Mouse (Mus musculus): ENCODE data around the gene Slit3. TPM values are rescaled to one million over a fixed set of nuclear protein-coding genes. Genes with fewer than 3 reads are reported as not detected.

Slit3 gene
- polyA plus RNA-seq, 1 experiment, result not detected

- Histone ChIP-seq H3K9me3 (ENCODE audit: control insufficient read depth, low read length) (no peaks in the 10 kb centered on the region), H3K4me3 (replicated peaks) (no peak overlapping the region), H3K4me1 (ENCODE audit: control insufficient read depth) (no peaks in the 10 kb centered on the region), H3K36me3 (ENCODE audit: control insufficient read depth) (no peaks in the 10 kb centered on the region), H3K27me3 (ENCODE audit: control insufficient read depth) (no peaks in the 10 kb centered on the region)
- no peak for TF ChIP-seq TAL1 (IDR thresholded peaks at IDR 0.05; ENCODE audit: low read length)
- TF ChIP-seq GATA1 (IDR thresholded peaks at IDR 0.05; ENCODE audit: low read length), result no peak
These were observed 493.5 kb downstream of the Slit3 start for GRCm38 (mm10) chr11:35614530-35614929.

GRCm38 (mm10) chr11:35619421-35619820, 498.4 kb downstream of the Slit3 start:
- TF ChIP-seq GATA1 (IDR thresholded peaks at IDR 0.05; ENCODE audit: low read length) (no peak), TAL1 (IDR thresholded peaks at IDR 0.05; ENCODE audit: low read length) (no peak)
- H3K9me3 ChIP-seq (ENCODE audit: control insufficient read depth, low read length), result no peaks in the 10 kb centered on the region
- H3K4me3 ChIP-seq (replicated peaks), result no peak overlapping the region

GRCm38 (mm10) chr11:35622736-35623135, 501.7 kb downstream of the Slit3 start:
- H3K9me3 ChIP-seq (ENCODE audit: control insufficient read depth, low read length), result no peaks in the 10 kb centered on the region
- TF ChIP-seq GATA1 (IDR thresholded peaks at IDR 0.05; ENCODE audit: low read length), result no peak
- TF ChIP-seq TAL1 (IDR thresholded peaks at IDR 0.05; ENCODE audit: low read length), result no peak

More at GRCm38 (mm10) chr11:35619421-35619820, 498.4 kb downstream of the Slit3 start:
- Histone ChIP-seq H3K4me1 (ENCODE audit: control insufficient read depth) (no peaks in the 10 kb centered on the region), H3K27me3 (ENCODE audit: control insufficient read depth) (no peaks in the 10 kb centered on the region), H3K36me3 (ENCODE audit: control insufficient read depth) (no peaks in the 10 kb centered on the region)

GRCm38 (mm10) chr11:35624515-35625270, 503.7 kb downstream of the Slit3 start:
- Histone ChIP-seq H3K4me3 (replicated peaks) (no peak overlapping the region), H3K36me3 (ENCODE audit: control insufficient read depth) (no peaks in the 10 kb centered on the region), H3K9me3 (ENCODE audit: control insufficient read depth, low read length) (no peaks in the 10 kb centered on the region; the same call in 1 of the 2 replicates), H3K4me1 (ENCODE audit: control insufficient read depth) (no peaks in the 10 kb centered on the region), H3K27me3 (ENCODE audit: control insufficient read depth) (no peaks in the 10 kb centered on the region)
- no peak for TF ChIP-seq GATA1 (IDR thresholded peaks at IDR 0.05; ENCODE audit: low read length)
- TF ChIP-seq TAL1 (IDR thresholded peaks at IDR 0.05; ENCODE audit: low read length), result no peak

More at GRCm38 (mm10) chr11:35622736-35623135, 501.7 kb downstream of the Slit3 start:
- Histone ChIP-seq H3K4me3 (replicated peaks) (no peak overlapping the region), H3K36me3 (ENCODE audit: control insufficient read depth) (no peaks in the 10 kb centered on the region), H3K27me3 (ENCODE audit: control insufficient read depth) (no peaks in the 10 kb centered on the region), H3K4me1 (ENCODE audit: control insufficient read depth) (no peaks in the 10 kb centered on the region)

- H3K4me1 ChIP-seq (ENCODE audit: control insufficient read depth), result no peaks in the 10 kb centered on the region
- no peaks in the 10 kb centered on the region for H3K27me3 ChIP-seq (ENCODE audit: control insufficient read depth)
- TF ChIP-seq TAL1 (IDR thresholded peaks at IDR 0.05; ENCODE audit: low read length), result no peak
- no peak for TF ChIP-seq GATA1 (IDR thresholded peaks at IDR 0.05; ENCODE audit: low read length)
- H3K9me3 ChIP-seq (ENCODE audit: control insufficient read depth, low read length), result peaks cover 2% of the 10 kb centered on the region
- no peaks in the 10 kb centered on the region for H3K36me3 ChIP-seq (ENCODE audit: control insufficient read depth)
- H3K4me3 ChIP-seq (replicated peaks), result no peak overlapping the region
These were observed 504.6 kb downstream of the Slit3 start for GRCm38 (mm10) chr11:35625576-35625975.

DNA sequence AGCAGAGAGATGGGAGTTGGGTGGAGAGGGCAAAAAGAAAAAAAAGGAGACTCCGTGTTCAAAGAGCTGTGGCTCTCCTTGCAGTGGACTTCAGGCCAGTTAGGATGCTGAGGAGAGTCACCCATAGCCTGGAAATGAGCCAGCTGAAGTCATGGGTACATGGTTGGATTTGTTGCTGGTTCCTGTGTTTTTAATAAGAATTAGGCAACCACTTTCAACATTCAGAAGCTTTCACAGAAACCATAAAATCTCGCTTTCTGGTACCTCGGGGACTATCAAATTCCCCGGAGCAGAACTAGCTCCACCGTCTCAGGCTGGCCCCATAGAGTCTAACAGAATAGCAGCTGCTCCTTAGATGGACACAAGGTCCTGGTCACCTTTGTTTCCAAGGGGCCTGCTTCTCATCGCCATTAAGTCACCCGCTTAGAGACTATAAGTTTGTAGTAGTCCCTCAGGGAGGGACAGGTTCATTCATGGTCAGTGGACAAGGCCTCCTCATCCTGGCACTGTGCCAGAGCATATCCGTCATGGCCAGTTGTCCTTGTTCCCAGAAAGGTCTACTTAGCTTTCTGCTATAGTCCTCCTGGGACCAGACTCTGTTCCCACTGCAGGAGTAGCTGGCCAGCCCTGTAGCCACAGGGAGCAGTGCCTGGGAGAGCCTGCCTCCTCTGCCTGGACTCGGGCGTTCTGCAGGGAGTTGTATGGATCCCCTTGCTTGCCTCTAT, 505.3 kb downstream of the Slit3 start:
- no peak for TF ChIP-seq TAL1 (IDR thresholded peaks at IDR 0.05; ENCODE audit: low read length)
- TF ChIP-seq GATA1 (IDR thresholded peaks at IDR 0.05; ENCODE audit: low read length), result no peak
- Histone ChIP-seq H3K27me3 (ENCODE audit: control insufficient read depth) (no peaks in the 10 kb centered on the region), H3K4me1 (ENCODE audit: control insufficient read depth) (no peaks in the 10 kb centered on the region), H3K36me3 (ENCODE audit: control insufficient read depth) (no peaks in the 10 kb centered on the region), H3K9me3 (ENCODE audit: control insufficient read depth, low read length) (peaks cover 4% of the 10 kb centered on the region), H3K4me3 (replicated peaks) (no peak overlapping the region)

GRCm38 (mm10) chr11:35627815-35628214, 506.8 kb downstream of the Slit3 start:
- Histone ChIP-seq H3K4me1 (ENCODE audit: control insufficient read depth) (no peaks in the 10 kb centered on the region), H3K4me3 (replicated peaks) (no peak overlapping the region), H3K27me3 (ENCODE audit: control insufficient read depth) (no peaks in the 10 kb centered on the region), H3K36me3 (ENCODE audit: control insufficient read depth) (no peaks in the 10 kb centered on the region), H3K9me3 (ENCODE audit: control insufficient read depth, low read length) (peaks cover 4% of the 10 kb centered on the region)
- TF ChIP-seq TAL1 (IDR thresholded peaks at IDR 0.05; ENCODE audit: low read length) (no peak), GATA1 (IDR thresholded peaks at IDR 0.05; ENCODE audit: low read length) (no peak)

DNA sequence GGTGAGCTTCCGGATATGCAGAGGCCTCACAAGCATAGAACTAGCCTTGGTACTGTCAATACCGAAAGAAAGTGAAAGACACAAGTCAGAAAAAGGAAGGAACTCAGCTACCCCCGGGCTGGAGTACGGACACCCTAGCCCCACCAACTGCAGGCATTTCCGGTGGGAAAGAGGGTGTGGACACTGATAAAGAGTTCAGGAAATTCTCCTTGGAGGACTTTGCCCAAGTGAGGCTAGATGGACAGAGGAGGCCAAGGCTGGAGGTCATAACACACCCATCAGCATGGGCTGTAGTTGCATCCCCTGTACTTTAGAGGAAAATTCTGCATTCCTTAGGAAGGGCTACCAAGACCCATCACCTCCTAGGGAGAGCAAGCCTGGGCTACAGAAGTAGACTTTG, 511.2 kb downstream of the Slit3 start:
- no peaks in the 10 kb centered on the region for H3K4me1 ChIP-seq (ENCODE audit: control insufficient read depth)
- peaks cover 4% of the 10 kb centered on the region for H3K9me3 ChIP-seq (ENCODE audit: control insufficient read depth, low read length)
- TF ChIP-seq TAL1 (IDR thresholded peaks at IDR 0.05; ENCODE audit: low read length), result no peak
- TF ChIP-seq GATA1 (IDR thresholded peaks at IDR 0.05; ENCODE audit: low read length), result no peak
- no peaks in the 10 kb centered on the region for H3K27me3 ChIP-seq (ENCODE audit: control insufficient read depth)
- no peak overlapping the region for H3K4me3 ChIP-seq (replicated peaks)
- H3K36me3 ChIP-seq (ENCODE audit: control insufficient read depth), result no peaks in the 10 kb centered on the region

GRCm38 (mm10) chr11:35637102-35637501, 516.1 kb downstream of the Slit3 start:
- Histone ChIP-seq H3K4me1 (ENCODE audit: control insufficient read depth) (no peaks in the 10 kb centered on the region), H3K36me3 (ENCODE audit: control insufficient read depth) (no peaks in the 10 kb centered on the region), H3K4me3 (replicated peaks) (no peak overlapping the region), H3K9me3 (ENCODE audit: control insufficient read depth, low read length) (no peaks in the 10 kb centered on the region), H3K27me3 (ENCODE audit: control insufficient read depth) (no peaks in the 10 kb centered on the region)
- TF ChIP-seq TAL1 (IDR thresholded peaks at IDR 0.05; ENCODE audit: low read length), result no peak
- no peak for TF ChIP-seq GATA1 (IDR thresholded peaks at IDR 0.05; ENCODE audit: low read length)
